Mouse (Mus musculus): ENCODE measurements around the gene Mansc1. TPM values are rescaled to one million over a fixed set of nuclear protein-coding genes. Genes with fewer than 3 reads are reported as not detected.

Mansc1 gene
- polyA plus RNA-seq, 1 experiment, result 0.59 TPM

DNA sequence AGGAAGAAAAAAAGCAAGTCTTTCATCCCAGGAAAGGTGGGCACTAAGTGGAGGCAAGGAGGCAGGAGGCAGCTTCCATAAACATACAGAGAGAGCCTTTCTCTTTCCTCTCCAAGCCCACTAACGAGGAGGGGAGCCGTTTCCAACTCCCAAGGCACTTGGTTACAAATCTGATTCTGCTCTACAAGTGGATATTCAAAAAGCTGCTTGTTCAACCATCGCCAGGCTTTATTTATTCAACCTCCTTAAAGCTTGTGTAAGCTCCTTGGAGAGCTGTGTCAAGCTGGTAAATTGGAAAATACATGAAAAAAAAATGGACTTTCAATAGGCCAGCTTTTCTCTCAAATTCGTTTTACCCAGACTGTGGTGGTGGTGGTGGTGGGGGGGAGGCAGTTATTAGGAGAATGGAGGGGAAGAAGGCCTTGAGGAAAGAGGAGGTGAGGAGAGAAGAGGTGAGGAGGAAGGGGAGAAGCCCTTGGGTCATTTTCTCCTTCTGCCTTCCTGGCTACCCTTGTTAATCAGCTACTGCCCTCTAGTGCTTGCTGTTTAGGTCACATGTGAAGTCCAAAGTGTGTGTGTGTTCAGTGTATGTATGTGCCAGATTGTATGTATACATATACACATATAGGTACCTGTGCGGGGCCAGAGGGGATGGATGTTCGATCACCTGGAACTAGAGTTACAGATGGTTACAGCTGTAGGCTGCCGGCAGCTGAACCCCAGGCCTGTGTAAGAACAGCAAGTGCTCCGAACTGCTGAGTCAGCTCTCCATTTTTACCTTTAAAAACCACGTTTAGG lies 25.1 kb downstream of the Mansc1 start:
- Histone ChIP-seq H3K27me3 (ENCODE audit: control insufficient read depth, insufficient read depth, low read length) (no peaks in the 10 kb centered on the region), H3K36me3 (ENCODE audit: control insufficient read depth, insufficient read depth, low read length) (no peaks in the 10 kb centered on the region), H3K27ac (ENCODE audit: control insufficient read depth, insufficient read depth, low read depth, low read length) (no peak overlapping the region), H3K4me1 (ENCODE audit: control insufficient read depth, insufficient read depth, low read length) (no peaks in the 10 kb centered on the region), H3K4me3 (ENCODE audit: control insufficient read depth, low read depth, low read length) (no peak overlapping the region)
- TF ChIP-seq POLR2A (IDR thresholded peaks at IDR 0.05; ENCODE audit: control insufficient read depth, low read depth, low read length) (no peak), CTCF (IDR thresholded peaks at IDR 0.05; ENCODE audit: control insufficient read depth, insufficient read depth, insufficient replicate concordance, low read depth, low read length) (no peak)

- H3K27me3 ChIP-seq (ENCODE audit: control insufficient read depth, insufficient read depth, low read length), result no peaks in the 10 kb centered on the region
- H3K36me3 ChIP-seq (ENCODE audit: control insufficient read depth, insufficient read depth, low read length), result no peaks in the 10 kb centered on the region
- TF ChIP-seq CTCF (IDR thresholded peaks at IDR 0.05; ENCODE audit: control insufficient read depth, insufficient read depth, insufficient replicate concordance, low read depth, low read length) (no peak), POLR2A (IDR thresholded peaks at IDR 0.05; ENCODE audit: control insufficient read depth, low read depth, low read length) (no peak)
- no peak overlapping the region for H3K27ac ChIP-seq (ENCODE audit: control insufficient read depth, insufficient read depth, low read depth, low read length)
- no peaks in the 10 kb centered on the region for H3K4me1 ChIP-seq (ENCODE audit: control insufficient read depth, insufficient read depth, low read length)
- H3K4me3 ChIP-seq (ENCODE audit: control insufficient read depth, low read depth, low read length), result no peak overlapping the region
Measured at GRCm38 (mm10) chr6:134606540-134606939, 25.7 kb downstream of the Mansc1 start.

- no peak for TF ChIP-seq POLR2A (IDR thresholded peaks at IDR 0.05; ENCODE audit: control insufficient read depth, low read depth, low read length)
- TF ChIP-seq CTCF (IDR thresholded peaks at IDR 0.05; ENCODE audit: control insufficient read depth, insufficient read depth, insufficient replicate concordance, low read depth, low read length), result no peak
Measured at GRCm38 (mm10) chr6:134605196-134605595, 27.1 kb downstream of the Mansc1 start.

GRCm38 (mm10) chr6:134602371-134603003 lies 29.8 kb downstream of the Mansc1 start:
- TF ChIP-seq POLR2A (IDR thresholded peaks at IDR 0.05; ENCODE audit: control insufficient read depth, low read depth, low read length), result no peak
- no peak for TF ChIP-seq CTCF (IDR thresholded peaks at IDR 0.05; ENCODE audit: control insufficient read depth, insufficient read depth, insufficient replicate concordance, low read depth, low read length)
- Histone ChIP-seq H3K27ac (ENCODE audit: control insufficient read depth, insufficient read depth, low read depth, low read length) (no peak overlapping the region), H3K4me3 (ENCODE audit: control insufficient read depth, low read depth, low read length) (no peak overlapping the region), H3K36me3 (ENCODE audit: control insufficient read depth, insufficient read depth, low read length) (no peaks in the 10 kb centered on the region), H3K27me3 (ENCODE audit: control insufficient read depth, insufficient read depth, low read length) (no peaks in the 10 kb centered on the region), H3K4me1 (ENCODE audit: control insufficient read depth, insufficient read depth, low read length) (no peaks in the 10 kb centered on the region)

More at GRCm38 (mm10) chr6:134605196-134605595, 27.1 kb downstream of the Mansc1 start:
- Histone ChIP-seq H3K4me3 (ENCODE audit: control insufficient read depth, low read depth, low read length) (no peak overlapping the region), H3K4me1 (ENCODE audit: control insufficient read depth, insufficient read depth, low read length) (no peaks in the 10 kb centered on the region), H3K27ac (ENCODE audit: control insufficient read depth, insufficient read depth, low read depth, low read length) (no peak overlapping the region), H3K36me3 (ENCODE audit: control insufficient read depth, insufficient read depth, low read length) (no peaks in the 10 kb centered on the region), H3K27me3 (ENCODE audit: control insufficient read depth, insufficient read depth, low read length) (no peaks in the 10 kb centered on the region)

DNA sequence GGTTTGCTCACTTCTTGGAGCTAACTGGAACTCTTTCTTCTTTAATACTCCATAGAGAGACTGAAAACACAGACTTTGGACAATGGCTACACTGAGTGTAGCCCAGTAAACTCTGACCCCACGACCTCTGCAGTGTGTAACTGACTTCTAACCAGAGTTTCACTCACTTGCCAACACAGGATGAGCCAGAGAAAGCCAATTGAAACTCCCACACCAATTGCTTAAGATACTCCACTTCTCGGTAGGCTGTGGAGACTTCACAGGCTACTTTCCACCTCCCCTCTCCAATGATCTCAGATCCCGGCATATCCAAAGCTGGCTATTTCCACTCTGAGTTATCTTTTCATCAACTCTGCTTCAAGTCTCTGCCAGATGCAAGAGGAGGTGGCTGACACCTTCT lies 30.5 kb downstream of the Mansc1 start:
- Histone ChIP-seq H3K27ac (ENCODE audit: control insufficient read depth, insufficient read depth, low read depth, low read length) (no peak overlapping the region), H3K4me3 (ENCODE audit: control insufficient read depth, low read depth, low read length) (no peak overlapping the region), H3K27me3 (ENCODE audit: control insufficient read depth, insufficient read depth, low read length) (no peaks in the 10 kb centered on the region), H3K4me1 (ENCODE audit: control insufficient read depth, insufficient read depth, low read length) (no peaks in the 10 kb centered on the region), H3K36me3 (ENCODE audit: control insufficient read depth, insufficient read depth, low read length) (no peaks in the 10 kb centered on the region)
- TF ChIP-seq CTCF (IDR thresholded peaks at IDR 0.05; ENCODE audit: control insufficient read depth, insufficient read depth, insufficient replicate concordance, low read depth, low read length), result no peak
- TF ChIP-seq POLR2A (IDR thresholded peaks at IDR 0.05; ENCODE audit: control insufficient read depth, low read depth, low read length), result no peak

DNA sequence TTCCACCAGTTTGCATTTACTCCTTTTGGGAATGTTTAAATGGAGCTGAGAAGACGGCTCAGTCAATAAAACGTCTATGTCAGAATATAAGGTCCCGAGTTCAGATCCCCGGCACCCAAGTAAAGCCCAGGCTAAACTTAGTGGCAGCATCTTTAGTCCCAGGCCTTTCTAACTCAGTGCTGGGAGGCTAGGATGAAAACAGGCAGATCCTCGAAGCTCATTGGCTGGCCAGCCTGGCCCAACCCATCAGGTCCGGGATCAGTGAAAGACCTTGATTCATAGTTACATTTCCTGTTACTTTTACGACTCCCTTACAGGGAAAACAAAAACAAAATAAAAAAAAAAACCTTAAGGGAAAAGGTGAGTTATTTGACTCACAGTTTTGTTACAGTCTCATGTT lies 31.2 kb downstream of the Mansc1 start:
- H3K27ac ChIP-seq (ENCODE audit: control insufficient read depth, insufficient read depth, low read depth, low read length), result no peak overlapping the region
- no peak overlapping the region for H3K4me3 ChIP-seq (ENCODE audit: control insufficient read depth, low read depth, low read length)
- H3K4me1 ChIP-seq (ENCODE audit: control insufficient read depth, insufficient read depth, low read length), result no peaks in the 10 kb centered on the region
- H3K36me3 ChIP-seq (ENCODE audit: control insufficient read depth, insufficient read depth, low read length), result no peaks in the 10 kb centered on the region
- no peaks in the 10 kb centered on the region for H3K27me3 ChIP-seq (ENCODE audit: control insufficient read depth, insufficient read depth, low read length)
- TF ChIP-seq POLR2A (IDR thresholded peaks at IDR 0.05; ENCODE audit: control insufficient read depth, low read depth, low read length) (no peak), CTCF (IDR thresholded peaks at IDR 0.05; ENCODE audit: control insufficient read depth, insufficient read depth, insufficient replicate concordance, low read depth, low read length) (no peak)

DNA sequence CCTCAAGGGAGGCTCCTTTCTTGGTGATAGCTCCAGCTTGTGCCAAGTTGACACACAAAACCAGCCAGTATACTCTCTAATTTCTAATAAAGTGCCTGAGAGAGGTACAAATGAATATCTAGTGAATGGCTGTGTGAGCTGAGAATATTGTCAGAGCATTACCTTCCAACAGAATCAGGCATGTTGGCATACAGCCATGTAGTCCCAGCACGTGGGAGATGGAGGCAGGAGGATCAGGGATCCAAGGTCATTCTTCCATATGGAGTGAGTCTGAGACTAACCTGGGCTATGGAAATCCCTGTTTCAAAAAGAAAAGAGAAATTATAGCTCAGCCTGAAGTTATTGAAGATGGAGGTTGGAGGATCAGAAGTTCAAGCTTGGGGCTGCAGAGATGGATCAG lies 33.0 kb downstream of the Mansc1 start:
- Histone ChIP-seq H3K27me3 (ENCODE audit: control insufficient read depth, insufficient read depth, low read length) (no peaks in the 10 kb centered on the region), H3K36me3 (ENCODE audit: control insufficient read depth, insufficient read depth, low read length) (no peaks in the 10 kb centered on the region), H3K4me1 (ENCODE audit: control insufficient read depth, insufficient read depth, low read length) (peaks cover 2% of the 10 kb centered on the region; the same call in 1 of the 2 replicates), H3K27ac (ENCODE audit: control insufficient read depth, insufficient read depth, low read depth, low read length) (no peak overlapping the region), H3K4me3 (ENCODE audit: control insufficient read depth, low read depth, low read length) (no peak overlapping the region)
- TF ChIP-seq CTCF (IDR thresholded peaks at IDR 0.05; ENCODE audit: control insufficient read depth, insufficient read depth, insufficient replicate concordance, low read depth, low read length) (no peak), POLR2A (IDR thresholded peaks at IDR 0.05; ENCODE audit: control insufficient read depth, low read depth, low read length) (no peak)

All from testis, adult 2 months (tissue).